Mouse (Mus musculus): Measurements from ENCODE around the gene Ubash3b. TPM values are rescaled to one million over a fixed set of nuclear protein-coding genes. Genes with fewer than 3 reads are reported as not detected.

Gene Ubash3b
- polyA plus RNA-seq, 1 experiment from 2014 or later = 8.5 TPM

DNA sequence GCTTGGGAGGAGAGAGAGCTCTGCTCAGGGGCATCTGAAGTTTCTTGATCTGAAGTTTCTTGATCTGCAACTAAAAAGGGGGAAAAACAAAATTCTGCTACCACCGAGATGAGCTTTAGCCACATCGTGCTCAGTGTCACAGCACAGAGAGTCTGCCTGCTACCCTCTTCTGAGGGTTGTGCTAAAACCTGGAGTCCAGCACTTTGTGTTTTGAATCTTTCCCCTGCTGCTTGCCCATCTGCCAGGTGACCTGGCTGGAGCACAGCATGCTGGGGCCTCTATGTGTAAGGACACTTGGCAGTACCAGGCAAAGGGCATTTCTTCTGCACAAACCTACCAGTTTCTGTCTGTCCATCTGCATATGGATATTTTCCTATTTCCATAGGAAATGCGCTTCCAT is 177.2 kb downstream of the Ubash3b start:
- Histone ChIP-seq H3K9ac (no peak overlapping the region), H3K4me3 (no peak overlapping the region), H3K9me3 (no peaks in the 10 kb centered on the region), H3K4me1 (no peaks in the 10 kb centered on the region), H3K27ac (replicated peaks) (no peak overlapping the region), H3K27me3 (replicated peaks) (peaks cover 19% of the 10 kb centered on the region), H3K4me2 (no peak overlapping the region), H3K36me3 (no peaks in the 10 kb centered on the region)
- 60% methylated on average over 3 of the region's 3 CpGs for WGBS
- no peak for ATAC-seq (ENCODE audit: extremely low read depth, insufficient number of reproducible peaks, low FRiP score, low TSS enrichment)

DNA sequence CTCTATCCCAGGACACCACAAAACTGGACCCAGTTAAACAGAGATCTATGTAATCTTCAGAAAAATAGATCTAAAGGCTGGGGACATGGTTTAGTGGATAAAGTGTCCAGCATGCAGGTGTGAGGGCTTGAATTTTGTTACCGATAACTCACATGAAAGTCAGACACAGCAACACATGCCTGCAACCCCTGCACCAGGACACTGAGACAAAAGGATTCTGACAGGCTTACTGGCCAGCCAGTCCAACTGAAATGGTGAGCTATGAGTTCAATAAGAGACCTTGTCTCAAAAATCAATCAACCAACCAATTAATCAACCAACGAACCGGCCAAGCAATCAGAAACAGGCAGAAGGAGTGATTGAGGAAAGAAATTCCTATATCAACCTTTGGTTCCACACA is 177.7 kb downstream of the Ubash3b start:
- H3K4me3 ChIP-seq = no peak overlapping the region
- no peak overlapping the region for H3K9ac ChIP-seq
- no peak overlapping the region for H3K4me2 ChIP-seq
- H3K27ac ChIP-seq (replicated peaks) = no peak overlapping the region
- no peaks in the 10 kb centered on the region for H3K4me1 ChIP-seq
- no peaks in the 10 kb centered on the region for H3K36me3 ChIP-seq
- ATAC-seq (ENCODE audit: extremely low read depth, insufficient number of reproducible peaks, low FRiP score, low TSS enrichment) = no peak
- H3K27me3 ChIP-seq (replicated peaks) = peaks cover 19% of the 10 kb centered on the region
- 79% methylated on average over 3 of the region's 3 CpGs for WGBS
- H3K9me3 ChIP-seq = no peaks in the 10 kb centered on the region

DNA sequence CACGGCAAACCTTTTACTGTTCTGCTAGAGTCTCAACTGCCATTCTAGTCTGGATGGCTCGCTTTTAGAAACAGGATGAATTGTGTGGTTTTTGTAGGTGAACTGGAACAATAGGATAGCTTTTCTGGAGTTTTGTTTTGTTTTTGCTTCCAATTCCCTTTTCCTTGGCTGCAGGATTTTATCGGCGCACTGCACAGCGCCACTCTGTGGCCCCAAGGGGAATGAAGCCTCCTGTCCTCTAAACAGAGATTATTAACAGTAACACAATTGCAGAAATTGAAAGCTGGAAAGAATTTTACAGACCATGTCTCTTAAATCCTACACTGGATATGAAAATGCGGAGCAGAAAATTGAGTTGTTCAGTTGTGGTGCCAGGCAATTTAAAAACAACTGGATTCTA is 179.0 kb downstream of the Ubash3b start:
- no peaks in the 10 kb centered on the region for H3K36me3 ChIP-seq
- H3K9ac ChIP-seq = no peak overlapping the region
- 35% methylated on average over 6 of the region's 6 CpGs for WGBS
- no peak overlapping the region for H3K4me2 ChIP-seq
- peaks cover 17% of the 10 kb centered on the region for H3K27me3 ChIP-seq (replicated peaks)
- no peaks in the 10 kb centered on the region for H3K4me1 ChIP-seq
- H3K9me3 ChIP-seq = no peaks in the 10 kb centered on the region
- no peak for ATAC-seq (ENCODE audit: extremely low read depth, insufficient number of reproducible peaks, low FRiP score, low TSS enrichment)
- no peak overlapping the region for H3K27ac ChIP-seq (replicated peaks)
- H3K4me3 ChIP-seq = no peak overlapping the region

DNA sequence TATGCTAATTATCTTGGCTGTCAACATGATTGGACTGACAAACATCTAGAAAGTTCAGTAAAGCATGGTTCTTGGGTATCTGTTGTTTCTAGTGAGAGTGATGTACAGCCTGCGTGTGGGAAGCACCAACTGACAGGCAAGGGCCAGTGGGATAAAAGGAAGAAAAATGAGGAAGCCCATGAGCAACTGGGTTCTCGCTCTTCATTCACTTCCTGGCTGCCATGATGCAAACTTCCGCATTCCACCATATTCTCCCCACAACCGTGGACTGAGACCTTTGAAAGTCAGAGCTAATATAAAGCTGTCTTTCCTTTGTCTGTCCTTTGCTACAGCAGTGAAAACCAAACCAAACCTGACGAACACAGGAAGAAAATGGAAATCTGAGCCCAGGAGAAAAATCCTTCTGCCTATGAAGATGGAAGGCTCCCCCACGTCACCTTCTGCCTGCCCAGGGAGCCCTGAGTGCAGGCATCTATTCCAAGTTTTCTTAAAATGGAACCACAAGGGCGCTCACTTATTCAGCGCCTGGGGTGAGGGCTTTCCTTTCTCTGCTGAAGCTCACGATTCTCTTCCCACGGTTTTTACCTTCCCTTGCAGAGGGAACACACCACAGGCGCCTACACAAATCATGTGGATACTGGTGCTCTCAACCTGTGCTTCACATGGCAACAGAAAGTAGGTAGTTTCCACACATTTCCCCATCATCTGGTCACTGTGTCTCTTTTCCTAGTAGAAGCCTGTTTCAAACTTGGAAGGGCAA is 187.3 kb downstream of the Ubash3b start:
- WGBS = 68% methylated on average over 11 of the region's 11 CpGs
- ATAC-seq (ENCODE audit: extremely low read depth, insufficient number of reproducible peaks, low FRiP score, low TSS enrichment) = no peak

DNA sequence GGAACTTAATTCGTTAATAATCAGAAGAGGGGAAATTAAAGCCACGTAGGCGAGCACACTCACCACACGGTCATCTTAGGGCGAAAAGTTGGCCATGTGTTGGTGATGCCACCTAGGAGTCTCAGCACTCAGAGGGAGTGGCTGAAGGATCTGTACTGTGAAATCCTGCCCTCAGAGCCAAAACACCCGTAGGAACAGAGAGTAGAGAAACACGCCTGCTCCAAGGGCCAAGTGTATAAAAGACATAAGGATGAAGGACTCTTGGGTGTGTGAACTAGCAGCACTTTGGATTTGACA is 197.1 kb downstream of the Ubash3b start:
- no peak for ATAC-seq (ENCODE audit: extremely low read depth, insufficient number of reproducible peaks, low FRiP score, low TSS enrichment)
- H3K9ac ChIP-seq = peak overlapping the region; percentile 71; the same call in 1 of the 2 replicates
- H3K27ac ChIP-seq (replicated peaks) = no peak overlapping the region

More for the DNA sequence above, 187.3 kb downstream of the Ubash3b start:
- Histone ChIP-seq H3K36me3 (no peaks in the 10 kb centered on the region), H3K4me1 (no peaks in the 10 kb centered on the region), H3K9me3 (0 out of 2 replicates have a peak, but pooled peaks cover 4% of the 10 kb centered on the region), H3K27ac (replicated peaks) (no peak overlapping the region), H3K4me3 (no peak overlapping the region), H3K27me3 (replicated peaks) (peaks cover 4% of the 10 kb centered on the region; the same call in 1 of the 2 replicates), H3K9ac (no peak overlapping the region), H3K4me2 (no peak overlapping the region)

DNA sequence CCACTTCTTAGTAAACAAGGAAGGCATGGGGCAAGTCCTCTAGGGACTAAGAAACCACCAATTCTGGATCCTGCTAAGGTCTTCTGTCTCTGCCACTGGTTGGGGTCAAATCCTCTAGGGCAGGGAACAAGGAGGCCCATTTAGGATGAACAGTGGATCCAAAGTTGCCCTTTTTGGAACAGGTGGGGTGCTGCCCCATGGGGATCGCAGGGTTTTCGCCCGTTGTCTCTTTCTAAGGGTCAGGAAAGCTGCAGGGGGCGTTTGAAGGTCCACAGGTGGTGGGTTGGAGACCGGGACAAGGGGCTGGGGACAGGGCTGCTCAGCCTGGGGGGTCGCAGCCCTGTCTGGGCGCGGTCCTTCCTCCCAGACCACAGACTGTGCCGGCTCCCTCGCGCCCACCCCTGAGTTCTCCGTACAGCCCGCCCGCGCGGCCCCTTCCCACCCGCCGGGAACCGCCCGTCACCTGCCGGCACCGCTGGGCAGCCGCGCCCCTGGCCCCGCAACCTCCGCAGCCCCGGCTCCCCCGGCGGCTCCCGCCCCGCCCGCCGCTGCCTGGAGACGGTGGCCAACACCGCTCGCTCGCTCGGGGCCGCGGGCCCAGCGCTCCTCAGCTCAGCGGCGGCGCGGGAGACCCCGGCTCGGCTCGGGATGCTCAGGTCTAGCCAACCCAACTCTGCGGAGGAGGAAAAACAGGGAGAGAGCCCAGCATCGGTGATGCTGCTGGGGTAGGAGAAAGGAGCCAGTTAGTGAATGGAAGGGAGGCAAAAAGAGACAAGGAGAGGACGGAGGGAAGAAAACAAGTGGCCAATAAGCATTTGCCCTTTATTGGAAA is 197.7 kb downstream of the Ubash3b start, which contains the start of gene Jhy:
TSS of gene Jhy (minus strand) at position 533 of the 832 bp plus-strand sequence.
- Histone ChIP-seq H3K4me1 (peaks cover 9% of the 10 kb centered on the region), H3K4me2 (peak within 1 kb of the TSS; percentile 82), H3K36me3 (no peaks in the 10 kb centered on the region), H3K9me3 (no peaks in the 10 kb centered on the region), H3K27ac (replicated peaks) (no peak within 1 kb of the TSS), H3K9ac (peak within 1 kb of the TSS; percentile 71), H3K27me3 (replicated peaks) (peaks cover 71% of the 10 kb centered on the region), H3K4me3 (peak within 1 kb of the TSS; percentile 54)
- WGBS = 3% methylated on average over 51 of the region's 51 CpGs
- no peak for ATAC-seq (ENCODE audit: extremely low read depth, insufficient number of reproducible peaks, low FRiP score, low TSS enrichment)

More for the DNA sequence above, 197.1 kb downstream of the Ubash3b start:
- 19% methylated on average over 7 of the region's 7 CpGs for WGBS
- H3K9me3 ChIP-seq = no peaks in the 10 kb centered on the region
- H3K4me3 ChIP-seq = peak overlapping the region; percentile 54
- H3K4me2 ChIP-seq = peak overlapping the region; percentile 82
- H3K4me1 ChIP-seq = peaks cover 9% of the 10 kb centered on the region
- H3K27me3 ChIP-seq (replicated peaks) = peaks cover 71% of the 10 kb centered on the region
- H3K36me3 ChIP-seq = no peaks in the 10 kb centered on the region

DNA sequence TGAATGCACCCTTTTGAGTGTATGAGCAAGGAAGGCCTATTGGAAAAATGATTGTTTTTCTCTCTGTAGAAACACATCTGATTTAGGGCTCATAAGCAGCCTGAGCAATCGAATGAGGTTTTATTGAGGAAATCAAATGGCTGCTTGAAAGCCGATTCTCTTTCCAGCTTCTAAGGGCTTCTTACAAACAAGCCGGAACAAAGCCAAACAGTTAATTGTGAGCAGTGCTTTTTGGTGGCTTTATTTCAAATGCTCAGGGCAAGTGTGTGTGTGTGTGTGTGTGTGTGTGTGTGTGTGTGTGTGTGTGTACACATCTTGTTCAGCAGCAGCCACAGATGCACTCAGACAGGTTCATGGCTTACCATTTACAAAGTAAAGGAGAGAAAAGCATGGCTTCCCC is 200.1 kb downstream of the Ubash3b start:
- 85% methylated on average over 3 of the region's 3 CpGs for WGBS
- no peak for ATAC-seq (ENCODE audit: extremely low read depth, insufficient number of reproducible peaks, low FRiP score, low TSS enrichment)
- no peak overlapping the region for H3K4me2 ChIP-seq
- H3K36me3 ChIP-seq = no peaks in the 10 kb centered on the region
- H3K9me3 ChIP-seq = 0 out of 2 replicates have a peak, but pooled peaks cover 3% of the 10 kb centered on the region
- H3K4me3 ChIP-seq = no peak overlapping the region
- H3K4me1 ChIP-seq = peaks cover 9% of the 10 kb centered on the region
- H3K27me3 ChIP-seq (replicated peaks) = peaks cover 70% of the 10 kb centered on the region
- no peak overlapping the region for H3K27ac ChIP-seq (replicated peaks)
- no peak overlapping the region for H3K9ac ChIP-seq

Other genes with a start within 250 kb of the Ubash3b start
- not detected in 2 replicates for gene Jhy, start 197.6 kb downstream of the Ubash3b start, polyA plus RNA-seq (2015; fragmentation: Nextera tagmentation; extraction: Ambion mirVana)
- not detected in 2 replicates for gene Crtam, start 157.1 kb downstream of the Ubash3b start, polyA plus RNA-seq (2015; fragmentation: Nextera tagmentation; extraction: Ambion mirVana)